Mouse (Mus musculus) frontal cortex, postnatal 36 days (tissue): Measurements from ENCODE around the gene Rps6kc1.

Experiments used
- DNase-seq, 2 experiments: peaks; one replicate each; pipeline ENCODE4 v3.0.0; 2022; ENCODE audit warnings: low spot score in 2 of 2

The Rps6kc1 gene

GRCm38 (mm10) chr1:190669099-190669498 lies 242.5 kb downstream of the Rps6kc1 start:
- DNase-seq: no peak

- DNase-seq: peak in 1 of 2 experiments; percentile 22
Observed at GRCm38 (mm10) chr1:190667821-190668220, 243.7 kb downstream of the Rps6kc1 start.

GRCm38 (mm10) chr1:190667326-190667725 lies 244.2 kb downstream of the Rps6kc1 start:
- no peak for DNase-seq

DNA sequence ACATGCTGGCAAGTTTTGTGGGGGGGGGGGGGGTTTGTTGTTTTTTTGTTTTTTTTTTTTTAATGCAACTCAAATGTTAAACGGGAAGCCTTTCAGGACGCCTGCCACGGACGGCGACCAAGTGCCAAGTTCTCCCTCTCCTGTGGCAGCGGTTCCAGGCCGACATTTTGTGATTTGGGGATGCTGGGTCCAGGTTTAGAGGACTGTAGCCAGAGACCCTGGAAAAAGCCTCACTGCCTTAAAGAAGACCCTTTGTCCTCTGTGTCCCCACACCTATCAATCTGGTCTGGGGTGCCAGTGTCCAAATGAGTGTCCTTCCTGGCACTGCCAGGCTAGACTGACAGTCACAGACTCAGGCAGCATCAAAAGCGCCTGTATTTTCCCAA lies 246.1 kb downstream of the Rps6kc1 start:
- no peak for DNase-seq

- no peak for DNase-seq
Observed at GRCm38 (mm10) chr1:190664767-190665489, 246.6 kb downstream of the Rps6kc1 start.

- no peak for DNase-seq
Observed at GRCm38 (mm10) chr1:190663996-190664395, 247.6 kb downstream of the Rps6kc1 start.

- DNase-seq: no peak
Observed at GRCm38 (mm10) chr1:190662736-190663135, 248.8 kb downstream of the Rps6kc1 start.

DNA sequence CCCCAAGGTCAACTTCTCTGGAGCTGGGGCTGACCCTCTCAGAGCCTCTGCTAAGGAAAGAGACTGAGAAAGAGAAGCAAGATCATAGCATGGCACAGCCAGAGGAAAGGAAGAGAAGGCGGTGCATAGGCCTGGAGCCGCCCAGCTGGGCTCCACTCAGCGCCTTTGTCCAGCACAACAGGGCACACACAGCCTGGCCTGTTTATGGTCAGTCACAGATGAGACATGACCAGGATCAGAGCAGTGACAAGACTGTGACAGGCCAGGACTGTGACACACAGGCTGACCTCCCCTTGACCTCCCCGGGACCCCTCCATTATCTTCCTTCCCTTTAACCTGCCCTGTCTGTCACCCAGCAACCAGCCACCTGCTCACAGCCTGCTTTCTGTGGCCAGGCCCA lies 249.8 kb downstream of the Rps6kc1 start:
- no peak for DNase-seq

- DNase-seq: no peak
Observed at GRCm38 (mm10) chr1:190661249-190661648, 250.3 kb downstream of the Rps6kc1 start.

GRCm38 (mm10) chr1:190659722-190660502 lies 251.7 kb downstream of the Rps6kc1 start:
- peak; percentile 55 to 81 for DNase-seq

DNA sequence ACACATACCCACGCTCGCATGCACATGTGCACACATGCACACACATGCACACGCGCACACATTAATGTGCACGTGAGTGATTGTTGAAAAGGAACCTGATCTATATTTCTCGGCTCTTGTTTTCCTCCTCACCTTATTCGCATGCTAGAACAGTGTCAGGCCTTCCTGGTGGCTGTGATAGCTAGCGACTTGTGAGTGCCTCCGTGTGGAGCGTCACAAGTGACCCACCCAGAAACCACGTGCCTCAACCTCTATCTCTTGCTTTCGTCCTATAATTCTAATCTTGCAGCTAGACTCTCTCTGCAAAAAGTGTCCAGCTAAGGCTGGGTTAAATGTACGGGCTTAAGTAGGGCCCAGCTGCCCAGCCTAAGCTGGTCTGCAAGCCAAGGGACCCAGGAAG lies 253.3 kb downstream of the Rps6kc1 start:
- DNase-seq: no peak

- no peak for DNase-seq
Observed at GRCm38 (mm10) chr1:190656089-190656488, 255.5 kb downstream of the Rps6kc1 start.

GRCm38 (mm10) chr1:190655651-190656050 lies 255.9 kb downstream of the Rps6kc1 start:
- no peak for DNase-seq

- no peak for DNase-seq
Observed at GRCm38 (mm10) chr1:190655081-190655480, 256.5 kb downstream of the Rps6kc1 start.

GRCm38 (mm10) chr1:190654694-190655001 lies 256.9 kb downstream of the Rps6kc1 start:
- DNase-seq: no peak

DNA sequence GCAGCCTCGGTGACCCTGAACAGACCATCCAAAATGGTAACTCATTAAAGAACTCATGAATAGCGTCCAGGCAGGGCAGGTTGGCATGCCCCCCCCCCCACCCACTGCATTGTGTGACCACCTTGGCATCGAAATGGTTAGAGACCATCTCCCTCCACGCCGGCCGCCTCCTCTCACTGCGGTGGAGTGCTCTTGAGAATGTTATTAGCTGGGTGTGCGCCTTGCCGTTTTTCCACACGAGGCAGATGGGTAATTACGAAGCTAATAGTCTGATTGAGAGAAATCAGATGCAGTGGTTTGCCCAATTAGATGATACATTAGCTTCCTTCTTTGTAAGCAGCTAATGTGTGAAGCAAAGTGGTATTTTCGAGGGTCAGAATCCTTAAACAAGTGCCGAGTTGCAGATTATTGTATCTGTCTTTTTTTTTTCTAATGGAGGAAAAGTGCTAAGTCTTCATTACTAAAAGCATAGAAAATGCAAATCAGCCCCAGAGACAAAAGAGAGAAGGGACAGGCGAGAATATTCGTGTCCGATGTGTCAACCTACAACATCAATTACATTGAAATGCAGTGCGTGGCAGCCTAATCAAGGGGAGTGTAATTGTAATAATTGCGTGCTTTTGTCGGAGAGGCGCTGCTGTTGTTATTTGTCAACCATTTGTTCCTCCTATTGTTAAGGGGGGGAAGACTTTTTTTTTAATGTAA lies 257.4 kb downstream of the Rps6kc1 start:
- DNase-seq: no peak

- no peak for DNase-seq
Observed at GRCm38 (mm10) chr1:190653081-190653480, 258.5 kb downstream of the Rps6kc1 start.
